Mouse (Mus musculus): ENCODE data around the gene Unc13a.
"Not testable (repeated sequence)": the region's sequence is repeated elsewhere in the genome, so short reads cannot be mapped to it uniquely, and the experiment has no call there.

The Unc13a gene

DNA sequence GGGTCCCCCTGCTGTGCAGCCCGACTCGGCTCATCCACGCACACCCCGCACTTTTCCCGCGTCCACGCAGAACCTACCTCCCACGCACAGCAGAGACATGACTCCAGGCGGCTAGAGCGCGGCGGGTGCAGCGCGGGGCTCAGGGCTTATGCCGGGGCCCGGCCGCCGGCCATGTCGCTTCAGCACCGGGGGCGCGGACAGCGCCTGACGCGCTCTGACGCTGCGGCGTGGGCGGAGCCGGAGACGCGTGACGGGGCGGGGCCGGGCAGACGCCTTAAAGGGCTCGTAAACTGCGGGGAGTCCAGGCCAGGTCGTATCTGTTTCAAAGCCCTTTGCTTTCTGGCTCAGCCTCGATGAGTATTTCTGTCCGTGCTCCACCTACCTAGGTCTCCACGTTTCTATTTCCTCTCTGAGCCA, at the start of gene Unc13a:
Unc13a (minus strand) TSS at position 209 of the 417 bp plus-strand sequence.
- DNase-seq = peak; percentile 94

DNA sequence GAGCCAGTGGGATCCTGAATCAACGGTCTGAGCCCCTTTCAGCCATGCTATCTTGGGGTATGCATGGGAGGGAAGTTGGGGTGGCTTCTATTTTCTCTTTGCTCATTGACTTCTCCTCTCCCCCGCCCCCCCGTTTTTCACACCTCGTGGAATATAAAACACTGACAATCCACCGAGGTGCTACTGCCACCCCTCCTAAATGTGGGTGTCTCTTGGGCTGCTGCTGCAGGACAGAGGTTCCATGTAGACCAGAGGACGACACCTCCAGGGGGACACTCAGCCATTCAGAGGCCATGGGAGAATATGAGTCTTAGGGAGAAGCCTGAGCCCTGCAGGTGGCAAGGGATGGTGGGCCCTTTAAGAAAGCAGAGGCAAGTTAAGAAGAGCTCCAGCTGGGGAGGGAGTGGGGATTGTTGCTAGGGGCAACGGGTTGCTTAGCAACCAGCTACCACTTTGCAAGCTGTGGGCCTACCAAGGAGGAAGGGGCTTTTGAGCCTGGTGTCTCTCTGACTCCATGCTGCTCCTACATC, 48.4 kb upstream of the Unc13a start:
- DNase-seq = peak; percentile 87

DNA sequence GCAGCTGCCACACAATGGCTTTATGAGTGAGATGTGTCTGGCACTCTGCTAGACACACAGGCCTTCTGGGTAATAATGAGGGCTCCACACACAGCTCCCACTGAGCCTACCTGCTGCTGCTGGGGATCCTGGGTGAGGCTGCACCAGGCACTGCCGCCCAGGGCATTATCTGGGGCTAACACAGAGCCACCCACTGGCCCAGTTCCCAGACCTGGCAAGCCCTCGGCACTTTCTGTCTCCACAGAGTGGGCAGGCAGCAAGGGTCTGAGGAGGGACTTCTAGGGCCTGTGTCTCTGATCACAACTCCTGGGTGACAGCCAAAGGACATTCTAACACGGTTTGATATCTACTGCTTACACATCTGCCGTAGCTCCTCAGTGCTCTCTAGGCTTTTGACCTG, 47.7 kb upstream of the Unc13a start:
- DNase-seq = no peak

DNA sequence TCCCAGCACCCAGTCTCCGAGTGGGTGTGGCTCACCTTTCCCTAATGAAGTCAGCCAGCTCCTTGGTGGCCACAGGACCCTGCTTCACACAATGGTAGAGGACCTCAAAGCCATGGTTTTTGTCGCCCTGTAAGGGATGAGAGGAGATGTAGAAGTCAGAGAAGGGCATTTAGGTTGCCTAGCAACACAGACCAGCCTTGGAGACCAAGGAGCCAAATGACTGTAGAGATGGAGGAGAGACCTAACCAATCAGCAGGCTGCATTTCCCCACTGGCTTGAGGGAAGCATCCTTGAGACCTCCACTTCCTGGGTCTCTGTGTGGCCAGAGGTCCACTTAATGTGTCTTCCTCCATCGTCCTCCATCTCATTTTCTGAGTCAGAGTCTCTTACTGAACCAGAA, 46.7 kb upstream of the Unc13a start:
- no peak for DNase-seq

DNA sequence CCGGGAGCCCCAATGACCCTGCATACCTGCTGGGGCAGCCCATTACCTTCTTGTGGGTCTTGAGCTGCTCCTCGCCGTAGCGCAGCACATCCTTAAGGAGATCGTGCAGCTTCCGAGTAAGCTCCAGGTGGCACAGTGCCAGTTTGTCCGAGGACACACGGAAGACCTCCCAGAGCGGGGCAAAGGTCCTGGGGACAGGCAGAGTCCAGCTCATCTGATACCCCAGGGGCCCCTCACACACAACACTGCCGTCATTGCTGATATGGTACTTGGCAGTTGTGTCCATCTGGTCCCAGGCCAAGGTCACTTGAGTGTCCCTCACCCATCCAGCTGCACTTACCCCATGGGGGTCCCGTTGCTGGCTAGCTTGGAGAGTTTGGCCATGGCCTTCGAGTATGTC, 45.5 kb upstream of the Unc13a start:
- DNase-seq = no peak

DNA sequence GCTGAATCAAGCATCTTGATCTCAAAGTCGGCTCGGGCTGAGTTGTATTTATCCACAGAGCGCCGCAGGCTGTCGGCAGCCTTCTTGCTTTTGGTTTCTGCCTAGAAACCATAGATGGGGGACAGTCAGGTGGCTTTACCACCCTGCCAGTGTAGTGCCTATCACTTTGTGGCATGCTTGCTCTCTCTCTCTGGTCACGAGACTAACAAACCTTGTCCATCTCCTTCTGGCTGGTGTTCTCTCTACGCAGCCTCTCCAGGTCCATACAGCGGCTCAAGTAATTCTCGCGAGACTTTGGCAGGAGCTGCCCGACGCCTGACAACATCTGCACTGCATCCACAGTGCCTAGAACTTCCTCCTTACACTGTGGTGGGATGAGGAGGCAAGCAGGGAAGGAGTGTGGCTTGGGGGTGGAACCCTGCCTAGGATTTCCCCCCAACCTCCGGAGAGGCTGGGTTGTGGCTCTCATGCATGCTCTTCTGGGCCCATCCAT, 45.0 kb upstream of the Unc13a start:
- no peak for DNase-seq

DNA sequence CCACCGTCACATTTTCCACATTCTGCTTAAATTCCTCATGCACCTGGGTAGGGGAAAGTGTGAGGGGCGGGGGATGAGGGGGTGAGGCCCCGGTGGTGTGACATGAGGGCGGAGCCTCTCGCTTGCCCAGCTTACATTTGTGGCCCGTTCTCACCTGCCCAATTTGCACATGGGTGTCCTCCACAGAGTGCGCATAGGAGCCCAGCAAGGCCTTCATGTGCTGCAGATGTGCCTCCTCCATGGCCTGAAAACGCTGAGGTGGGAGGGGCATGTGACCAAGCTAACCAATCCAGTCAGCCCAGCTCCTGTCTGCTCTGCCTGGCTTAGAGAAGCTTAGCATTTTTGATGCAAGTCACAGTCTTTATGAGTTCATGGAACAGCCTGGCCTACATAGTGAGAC, 44.0 kb upstream of the Unc13a start:
- no peak for DNase-seq

DNA sequence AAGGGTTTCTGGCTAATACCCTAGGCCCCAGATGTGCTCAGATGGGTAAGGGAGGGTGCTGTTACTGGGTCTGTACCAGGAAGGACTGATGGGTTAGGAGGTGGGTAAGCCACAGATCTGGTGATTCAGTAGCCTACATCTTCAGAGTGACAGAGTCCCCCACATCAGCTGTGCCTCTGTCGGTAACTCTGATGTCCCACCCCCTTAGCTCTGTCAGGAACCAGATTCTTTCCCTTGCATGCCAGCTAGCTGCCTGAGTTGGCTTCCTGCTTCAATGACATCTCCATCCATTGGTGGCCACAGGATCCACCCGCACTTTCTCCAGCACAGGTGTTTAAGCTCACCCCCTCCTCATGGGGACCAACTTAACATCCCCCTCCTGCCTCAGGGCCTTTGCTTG, 40.0 kb upstream of the Unc13a start:
- no peak for DNase-seq

DNA sequence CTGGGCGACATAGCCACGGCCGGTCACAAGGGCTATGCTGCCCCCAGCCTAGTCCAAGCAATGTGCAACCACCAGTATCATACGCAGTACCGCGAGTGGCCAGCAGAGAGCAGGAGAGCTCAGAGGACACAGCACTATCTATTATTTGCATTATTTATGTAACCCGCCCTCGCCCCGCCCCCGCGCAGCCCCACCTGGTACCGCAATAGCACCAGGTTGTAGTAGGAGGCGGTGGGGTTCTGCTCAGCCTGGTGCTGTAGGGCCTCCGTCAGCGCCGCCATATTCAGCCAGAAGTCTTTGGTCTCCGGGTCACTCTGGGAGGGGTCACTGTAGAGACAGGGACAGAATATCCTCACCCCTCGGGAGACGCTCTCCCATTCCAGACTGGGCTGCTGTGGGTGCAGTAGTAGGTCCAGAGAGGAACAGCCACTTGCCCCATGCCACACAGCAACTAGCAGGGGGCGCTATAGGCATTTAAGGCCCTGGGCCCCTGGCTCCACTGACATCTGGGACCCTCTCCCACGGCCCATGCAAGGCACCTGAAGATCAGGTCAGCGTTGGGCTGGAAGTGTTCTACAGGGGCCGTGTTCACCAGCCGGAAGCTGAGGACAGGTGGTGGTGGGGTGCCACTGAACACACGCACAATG, 38.4 kb upstream of the Unc13a start:
- peak; percentile 84 for DNase-seq

DNA sequence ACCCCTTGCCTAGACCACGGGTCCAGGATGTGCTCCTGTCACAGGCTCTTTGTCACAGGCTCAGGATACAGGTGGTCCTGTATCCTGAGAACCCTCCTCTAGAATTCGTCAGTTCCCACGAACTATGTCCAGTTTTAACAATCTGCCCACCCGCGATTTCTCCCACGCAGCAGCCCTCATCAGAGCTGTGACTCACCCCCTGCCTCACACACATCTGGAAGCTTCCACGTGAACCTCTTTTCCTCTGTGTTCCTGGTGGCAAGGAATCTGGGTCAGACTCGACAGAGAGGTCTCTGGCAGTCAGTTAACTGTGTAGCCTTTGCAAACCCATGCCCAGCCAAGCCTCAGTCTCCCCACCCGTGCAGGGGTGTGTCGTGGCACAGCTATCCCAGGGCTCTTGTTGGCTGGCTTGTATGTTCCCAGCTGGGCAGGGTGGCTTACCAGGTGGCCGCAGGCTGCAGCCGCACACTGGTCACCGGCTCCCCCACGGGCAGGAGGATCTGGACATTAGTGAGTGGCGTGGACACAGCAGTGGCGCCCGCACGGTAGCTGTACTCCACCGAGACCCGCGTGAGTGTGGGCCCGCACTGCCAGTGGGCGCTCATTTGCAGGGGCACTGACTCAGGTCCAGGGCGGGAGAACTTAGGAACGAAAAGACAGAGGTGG, 37.7 kb upstream of the Unc13a start:
- no peak for DNase-seq

DNA sequence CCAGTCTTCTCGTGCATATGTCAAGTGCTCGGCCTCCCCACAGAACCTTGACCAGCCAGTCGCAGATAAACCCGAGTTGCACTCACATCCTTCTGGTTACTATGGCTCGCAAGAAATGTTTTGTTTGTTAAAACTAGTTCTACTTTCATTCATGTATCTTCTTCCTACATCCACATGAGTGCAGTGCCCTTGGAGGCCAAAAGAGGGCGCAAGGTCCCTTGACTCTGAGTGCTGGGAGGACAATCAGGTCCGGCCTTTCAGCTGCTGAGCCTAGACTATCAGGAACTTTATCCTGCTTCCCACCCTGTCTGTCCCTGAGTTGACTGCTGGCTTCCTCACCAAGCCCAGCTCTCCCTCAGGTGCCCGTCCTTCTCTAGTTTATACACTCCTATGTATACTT, 36.3 kb upstream of the Unc13a start:
- peak; percentile 67 for DNase-seq

DNA sequence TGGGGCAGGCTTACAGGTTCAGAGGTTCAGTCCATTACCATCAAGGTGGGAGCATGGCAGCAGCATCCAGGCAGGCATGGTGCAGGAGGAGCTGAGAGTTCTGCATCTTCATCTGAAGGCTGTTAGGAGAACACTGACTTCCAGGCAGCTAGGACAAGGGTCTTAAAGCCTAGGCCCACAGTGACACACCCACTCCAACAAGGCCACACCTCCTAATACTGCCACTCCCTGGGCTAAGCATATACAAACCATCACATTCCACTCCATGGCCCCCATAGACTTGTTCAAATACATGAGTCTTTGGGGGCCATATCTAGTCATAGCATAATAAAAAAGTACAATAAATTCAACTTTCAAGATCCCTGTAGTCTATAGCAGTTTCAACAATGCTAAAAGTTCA, 31.8 kb upstream of the Unc13a start:
- not testable (repeated sequence) for DNase-seq

DNA sequence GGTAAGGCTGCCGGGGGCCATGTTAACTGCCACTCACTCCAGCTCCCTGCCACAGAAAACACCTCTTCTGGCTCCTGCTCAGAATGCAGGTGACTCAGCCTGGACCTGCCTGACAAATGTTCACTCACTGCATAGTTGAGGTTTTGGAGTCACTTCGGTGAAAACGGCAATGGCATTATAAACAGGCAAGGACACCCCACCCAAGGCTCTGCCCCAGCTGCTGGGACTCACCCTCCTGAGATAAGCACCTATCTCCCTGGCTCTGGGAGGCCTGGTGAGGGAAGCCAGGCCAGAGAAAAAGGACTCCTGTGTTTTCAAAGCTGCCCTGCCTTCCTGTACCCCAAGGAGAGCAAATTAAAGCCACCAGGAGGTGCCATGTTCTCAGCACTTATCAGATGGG, 31.4 kb upstream of the Unc13a start:
- DNase-seq = no peak

DNA sequence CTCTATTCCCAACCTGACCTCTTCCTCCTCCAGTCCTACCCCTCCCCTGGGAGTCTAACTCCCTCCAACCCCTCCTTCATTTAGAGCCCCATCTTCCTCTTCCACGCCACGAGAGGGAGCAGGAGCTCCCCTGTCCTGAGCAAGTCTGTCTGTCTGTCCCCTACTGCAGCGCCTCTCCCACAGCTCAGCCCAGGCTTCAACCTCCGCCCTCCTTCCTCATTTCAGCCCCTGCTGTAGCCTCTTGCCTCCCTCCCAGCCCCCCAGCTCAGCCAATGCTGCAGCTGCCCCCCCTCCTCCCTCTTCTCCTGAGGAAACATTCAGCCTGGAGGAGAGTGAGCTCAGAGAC, 30.5 kb upstream of the Unc13a start:
- DNase-seq = no peak

DNA sequence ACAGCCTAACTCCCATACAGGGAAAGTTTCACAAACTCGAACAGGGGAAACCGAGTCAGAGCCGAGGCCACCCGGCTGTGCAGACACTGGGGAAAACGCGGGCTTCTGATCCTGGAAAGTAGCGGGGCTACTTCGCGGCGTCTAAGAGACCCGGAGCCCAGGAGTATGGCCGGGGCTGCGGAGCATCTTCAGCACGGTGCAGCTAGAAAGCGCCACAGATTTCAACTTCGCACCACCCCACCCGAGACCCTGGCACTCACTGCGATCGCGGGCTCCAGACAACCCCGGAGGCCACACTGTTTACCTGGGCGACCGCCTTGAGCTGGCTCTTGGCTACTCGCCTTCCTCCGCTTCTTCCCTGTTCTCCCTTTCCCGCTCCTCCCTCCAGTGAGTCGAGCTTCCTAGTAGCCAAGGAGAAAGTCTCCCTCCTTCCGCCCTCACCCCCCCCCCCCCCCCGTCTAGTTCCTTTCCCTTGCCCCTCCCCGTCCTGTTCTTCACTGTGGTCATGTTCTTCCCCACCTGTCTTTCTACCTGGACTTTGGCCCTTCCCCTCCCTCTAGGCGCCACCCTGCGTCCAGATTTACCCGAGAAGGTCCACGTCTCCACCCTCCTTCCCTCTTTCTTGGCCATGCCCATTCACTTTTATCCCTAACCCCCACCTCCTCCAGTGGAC, 30.0 kb upstream of the Unc13a start, which contains the start of gene B3gnt3:
B3gnt3 (minus strand) TSS at position 376 of the 673 bp plus-strand sequence.
- no peak for DNase-seq

DNA sequence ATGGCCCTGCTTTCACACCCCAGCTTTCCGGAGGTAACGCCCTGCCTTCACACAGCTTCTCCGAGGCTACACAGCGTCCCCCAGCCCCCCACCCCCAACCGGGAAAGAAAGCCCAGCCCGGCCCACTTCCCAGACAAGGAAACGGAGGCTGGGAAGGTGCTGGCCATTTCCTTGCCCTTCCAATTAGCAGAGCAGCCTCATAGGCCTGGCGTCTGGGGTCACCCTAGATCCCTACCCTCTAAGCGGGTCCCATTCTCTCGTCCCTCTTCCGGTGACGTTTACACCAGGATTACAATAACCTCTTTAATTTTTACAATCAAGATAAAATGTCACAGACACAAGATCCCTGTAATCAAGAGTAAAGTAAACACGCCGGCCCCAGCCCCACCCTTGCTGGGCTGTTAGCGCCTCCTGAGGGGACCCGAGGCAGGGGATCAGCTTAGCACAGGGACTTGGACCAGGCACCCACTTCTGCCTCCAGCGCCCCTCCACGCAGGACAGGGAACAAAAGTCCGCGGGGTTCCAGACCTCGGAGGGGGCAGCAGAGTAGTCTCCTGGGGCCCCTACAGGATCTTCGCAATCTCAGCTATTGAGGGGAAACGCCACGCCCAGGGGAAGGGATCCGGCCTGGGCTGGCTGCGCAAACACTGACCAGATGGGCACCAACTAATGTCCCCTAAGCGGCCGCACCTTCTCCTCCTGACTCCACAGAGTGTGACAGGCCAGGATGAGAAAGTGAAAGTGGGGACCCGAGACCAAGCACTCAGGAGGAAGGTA, 29.1 kb upstream of the Unc13a start:
- DNase-seq = no peak

DNA sequence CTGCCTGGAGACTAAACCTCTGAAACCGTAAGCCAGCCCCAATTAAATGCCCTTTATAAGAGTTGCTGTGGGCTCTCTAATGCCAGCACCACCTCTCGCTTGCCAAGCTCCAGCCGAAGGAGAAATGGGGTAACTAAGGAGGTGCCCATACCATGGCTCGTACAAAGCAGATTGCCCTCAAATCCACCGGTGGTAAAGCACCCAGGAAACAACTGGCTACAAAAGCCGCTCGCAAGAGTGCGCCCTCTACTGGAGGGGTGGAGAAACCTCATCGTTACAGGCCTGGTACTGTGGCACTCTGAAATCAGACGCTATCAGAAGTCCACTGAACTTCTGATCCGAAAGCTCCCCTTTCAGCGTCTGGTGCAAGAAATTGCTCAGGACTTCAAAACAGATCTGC, 23.9 kb upstream of the Unc13a start:
- not testable (repeated sequence) for DNase-seq

DNA sequence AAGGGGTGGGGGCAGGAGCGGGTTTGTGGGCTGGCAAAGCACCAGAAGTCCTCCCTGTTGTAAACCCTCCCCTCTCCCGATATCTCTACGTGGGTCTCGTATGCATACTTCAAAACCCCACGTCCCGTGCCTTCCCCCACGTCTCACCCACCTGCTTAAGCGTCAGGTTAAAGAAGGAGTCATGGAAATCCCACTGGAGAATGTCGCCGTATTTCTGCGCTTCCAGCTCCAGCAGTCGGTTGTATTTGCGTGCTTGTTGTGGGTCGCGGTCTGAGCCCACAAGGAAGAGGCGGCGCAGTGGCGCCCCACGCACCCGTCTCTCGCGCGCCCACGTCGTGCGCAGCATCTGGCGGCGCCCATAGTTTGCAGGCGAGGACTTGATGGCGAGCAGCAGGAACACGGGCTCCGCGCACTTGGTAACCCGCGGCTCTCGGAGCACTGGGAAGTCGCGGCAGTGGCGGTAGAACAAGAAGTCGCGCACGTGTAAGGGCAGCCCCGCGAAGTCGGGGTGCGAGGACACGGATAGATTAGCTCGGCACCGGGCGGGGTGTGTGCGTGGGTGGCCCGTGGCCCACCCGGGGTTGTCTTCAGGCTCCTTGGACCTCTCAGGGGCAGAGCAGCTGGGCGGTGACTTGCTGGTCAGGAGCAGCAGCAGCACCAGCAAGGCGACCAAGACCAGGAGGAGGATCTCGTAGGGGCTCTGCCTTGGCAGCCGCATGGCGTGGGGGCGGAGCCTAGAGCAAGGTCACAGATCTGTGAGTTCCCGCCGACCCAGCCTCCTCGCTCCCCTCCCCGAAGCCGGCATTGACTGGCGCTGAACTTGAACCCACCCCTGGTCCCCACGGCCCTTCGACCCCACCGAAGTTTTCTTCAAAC, 21.8 kb upstream of the Unc13a start:
- DNase-seq = no peak

DNA sequence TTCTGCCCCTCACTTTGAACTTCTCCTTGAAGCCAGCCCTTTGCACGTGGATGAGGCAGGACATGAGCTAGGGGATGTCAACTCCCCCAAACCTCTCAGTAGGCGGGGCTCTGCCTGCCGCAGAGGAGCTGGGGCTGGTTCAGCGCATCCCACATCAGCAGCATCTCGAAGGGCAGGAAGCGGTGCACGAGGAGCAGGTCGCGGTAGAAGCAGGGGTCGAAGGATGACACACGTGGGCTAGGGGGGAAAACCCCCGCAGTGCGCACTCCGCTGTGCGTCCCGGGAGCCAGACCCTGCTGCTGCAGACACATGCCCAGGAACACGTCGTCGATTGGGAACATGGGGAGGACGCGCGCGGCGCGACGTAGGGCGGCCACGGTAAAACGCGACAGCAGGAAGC, 21.0 kb upstream of the Unc13a start:
- DNase-seq = no peak

DNA sequence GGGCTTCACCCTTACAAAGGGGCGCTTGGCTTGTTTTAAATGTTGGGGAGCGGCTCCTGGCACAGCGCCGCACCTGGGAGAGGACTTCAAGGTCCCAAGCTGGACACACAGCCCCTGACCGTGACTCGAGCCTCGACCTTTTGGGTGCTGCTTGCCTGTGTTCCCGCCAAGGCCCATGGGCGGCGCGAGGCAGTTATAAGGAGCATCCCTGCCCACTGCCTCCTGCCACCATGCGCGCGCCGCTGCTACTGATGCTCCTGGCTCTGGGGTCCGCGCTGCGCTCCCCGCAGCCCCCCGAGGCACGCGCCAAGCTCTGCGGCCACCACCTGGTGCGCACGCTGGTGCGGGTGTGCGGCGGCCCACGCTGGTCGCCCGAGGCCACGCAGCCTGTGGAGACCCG, 17.5 kb upstream of the Unc13a start, which contains the start of gene Insl3:
Insl3 (plus strand) TSS at position 187 of the 400 bp plus-strand sequence.
- DNase-seq = no peak

DNA sequence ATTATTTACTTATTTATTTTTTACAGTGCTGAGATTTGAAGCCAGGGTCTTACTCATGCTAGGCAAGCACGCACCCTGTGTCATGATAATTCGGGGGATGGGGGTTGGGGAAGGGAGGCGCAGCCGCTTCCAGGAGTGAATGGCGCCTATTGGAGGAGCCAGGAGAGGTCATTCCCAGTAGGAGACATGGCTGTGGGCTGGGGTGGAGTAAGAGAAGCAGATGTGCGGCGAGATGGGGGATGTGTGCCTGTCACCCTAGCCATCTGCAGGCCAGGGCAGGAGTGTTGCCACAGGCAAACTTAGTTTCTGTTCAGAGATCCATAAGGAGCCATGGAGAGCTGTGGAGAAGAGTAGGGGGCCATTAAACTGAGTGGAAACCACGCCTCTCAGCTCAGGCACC, 16.1 kb upstream of the Unc13a start:
- no peak for DNase-seq

DNA sequence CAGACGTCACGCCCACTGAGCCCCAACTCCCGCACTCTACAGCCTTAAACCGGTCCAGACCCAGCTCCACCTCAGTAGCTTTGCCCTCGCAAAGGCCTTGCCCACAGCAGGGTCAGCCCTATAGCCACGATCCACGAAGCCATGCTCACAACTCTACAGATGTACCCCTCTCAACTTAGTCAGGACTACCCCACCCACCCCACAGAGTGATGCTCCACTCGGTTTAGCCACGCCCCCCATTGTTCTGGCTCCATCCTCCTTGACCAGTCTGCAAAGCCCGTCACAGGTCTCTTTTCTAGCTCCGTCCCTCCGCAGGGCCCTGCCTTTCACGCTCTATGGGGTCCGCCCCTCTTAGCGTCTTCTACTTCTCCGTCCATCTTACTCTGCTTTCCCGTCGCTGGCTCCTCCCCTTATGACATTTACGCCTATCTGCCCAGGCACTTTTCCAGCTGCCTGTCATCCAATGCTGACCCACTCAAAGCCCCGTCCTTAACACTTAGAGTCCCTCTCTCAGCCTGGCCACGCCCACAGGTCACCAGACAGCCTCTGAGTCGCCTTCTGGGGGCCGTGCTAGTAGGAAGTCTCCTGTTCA, 14.7 kb upstream of the Unc13a start:
- peak; percentile 51 for DNase-seq

Measured in embryo, embryonic 11 days (tissue).